Mouse (Mus musculus): Measurements from ENCODE around the gene Dnaja3. TPM values are rescaled to one million over a fixed set of nuclear protein-coding genes. Genes with fewer than 3 reads are reported as not detected.

Gene Dnaja3
- total RNA-seq (2017), result 55.2 and 76.0 TPM in 2 replicates

GRCm38 (mm10) chr16:4639831-4640237, at the start of gene Dnaja3, which contains the start of gene Vasn:
TSS of gene Dnaja3 (plus strand) at chr16:4639989.
TSS of gene Vasn (plus strand) at chr16:4639941.
- ATAC-seq (replicated peaks in 1 of 2; ENCODE audit: insufficient read depth in 1 of 2, low FRiP score in 2 of 2, low TSS enrichment in 1 of 2, low read depth in 1 of 2, poor library complexity in 2 of 2, severe bottlenecking in 2 of 2), result peak; percentile 81

DNA sequence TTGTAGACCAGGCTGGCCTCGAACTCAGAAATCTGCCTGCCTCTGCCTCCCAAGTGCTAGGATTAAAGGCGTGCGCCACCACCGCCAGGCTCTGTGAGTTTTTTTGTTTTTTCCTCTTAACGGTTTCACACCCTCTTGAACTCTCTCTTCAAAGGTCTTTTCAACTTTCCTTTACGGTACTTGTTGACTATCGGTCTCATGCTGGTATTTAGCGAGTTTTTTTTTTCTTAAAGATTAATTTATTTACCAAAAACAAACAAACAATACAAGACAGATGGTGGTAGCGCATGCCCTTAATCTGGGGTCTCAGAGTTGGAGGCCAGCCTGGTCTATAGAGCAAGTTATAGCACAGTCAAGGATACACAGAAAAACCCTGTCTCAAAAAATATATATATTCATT, 49.6 kb upstream of the Dnaja3 start:
- no peak for ATAC-seq (replicated peaks in 1 of 2; ENCODE audit: insufficient read depth in 1 of 2, low FRiP score in 2 of 2, low TSS enrichment in 1 of 2, low read depth in 1 of 2, poor library complexity in 2 of 2, severe bottlenecking in 2 of 2)

DNA sequence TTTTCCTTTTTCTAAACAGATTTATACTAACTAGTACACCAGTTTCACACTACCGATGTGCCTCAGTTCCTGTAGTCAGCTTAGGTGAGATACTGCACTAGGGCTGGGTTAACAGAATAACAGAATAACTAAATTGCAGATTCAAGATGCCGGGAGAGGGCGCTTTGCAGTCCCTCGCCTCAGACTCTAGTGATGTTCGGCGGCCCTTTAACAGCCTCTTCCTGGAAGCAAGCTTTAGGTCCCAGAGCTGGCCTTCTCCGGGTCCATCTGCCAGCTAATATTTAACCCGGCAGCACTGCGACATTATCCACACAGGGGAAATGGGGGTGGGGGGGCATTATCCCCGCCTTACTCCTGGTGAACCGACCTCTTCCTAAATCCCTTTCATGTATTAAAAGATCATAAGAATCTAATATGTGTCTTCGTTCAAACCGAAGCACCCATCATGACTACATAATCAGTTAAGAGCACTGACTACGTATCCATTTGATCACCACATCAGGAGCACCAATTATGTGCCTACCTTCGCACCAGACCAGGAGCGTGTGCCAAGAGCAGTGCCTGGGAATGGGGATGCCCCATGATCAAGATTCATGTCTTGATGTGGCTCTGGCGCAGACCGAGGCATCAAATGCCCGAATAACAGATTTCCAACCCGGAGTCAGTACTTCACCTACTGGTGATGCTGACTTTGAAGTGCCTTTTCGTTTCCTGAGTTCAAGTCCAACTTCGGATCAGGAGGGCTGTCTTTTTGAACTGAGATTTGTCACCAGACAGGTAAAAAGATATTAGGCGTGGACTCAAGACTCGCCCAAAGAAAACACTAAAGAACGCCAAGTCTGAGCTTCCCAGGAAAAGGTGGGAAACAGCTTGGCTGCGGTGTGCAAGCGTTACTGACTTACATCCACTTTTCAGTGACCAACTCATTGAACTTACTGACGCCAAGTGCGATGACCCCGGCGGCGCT, 46.6 kb upstream of the Dnaja3 start:
- peak; percentile 23 to 65; a peak in 1 of 4 replicates for ATAC-seq (replicated peaks in 1 of 2; ENCODE audit: insufficient read depth in 1 of 2, low FRiP score in 2 of 2, low TSS enrichment in 1 of 2, low read depth in 1 of 2, poor library complexity in 2 of 2, severe bottlenecking in 2 of 2)

DNA sequence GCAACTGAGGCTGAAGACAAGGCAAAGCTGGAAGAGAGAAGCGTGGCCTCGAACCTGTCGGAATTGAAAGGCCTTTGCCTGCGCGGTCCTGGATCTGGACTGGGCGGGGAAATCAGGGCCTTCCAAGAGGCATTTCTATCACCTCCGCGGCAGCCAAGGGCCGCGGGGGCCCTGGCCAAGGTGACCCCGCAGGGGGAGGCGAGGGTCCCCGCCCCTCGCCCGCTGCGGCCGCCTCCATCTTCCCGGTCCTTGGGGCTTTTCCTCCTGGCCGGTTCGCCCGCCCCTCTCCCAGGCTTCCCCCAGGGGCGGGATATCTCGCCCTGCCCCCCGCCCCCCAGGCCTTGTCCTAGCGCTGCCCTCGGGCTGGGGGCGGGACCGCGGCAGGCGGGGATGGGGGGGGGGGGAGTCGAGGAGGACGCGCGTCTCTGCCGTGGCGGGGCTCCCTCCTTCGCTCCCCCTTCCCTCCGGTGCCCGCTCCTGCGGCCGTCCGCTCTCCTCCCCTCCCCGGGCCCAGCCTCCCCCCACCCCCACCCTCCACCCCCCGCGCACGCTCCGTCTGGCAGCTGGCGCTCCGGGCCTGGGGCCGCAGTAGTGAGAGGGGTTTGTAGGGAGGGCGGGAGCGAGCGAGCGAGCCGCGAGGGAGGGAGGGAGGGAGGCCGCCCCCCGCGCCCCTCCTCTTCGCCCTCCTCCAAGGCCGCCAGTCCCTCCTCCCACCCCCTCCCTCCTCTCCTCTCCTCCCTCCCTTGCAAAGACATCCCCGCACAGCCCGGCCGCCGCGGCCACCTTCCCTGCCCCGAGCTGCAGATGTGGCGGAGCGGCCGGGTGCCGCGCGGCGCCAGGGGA, 45.6 kb upstream of the Dnaja3 start, which contains the start of gene Glis2:
TSS of gene Glis2 (plus strand) at position 743 of the 843 bp plus-strand sequence.
- ATAC-seq (replicated peaks in 1 of 2; ENCODE audit: insufficient read depth in 1 of 2, low FRiP score in 2 of 2, low TSS enrichment in 1 of 2, low read depth in 1 of 2, poor library complexity in 2 of 2, severe bottlenecking in 2 of 2), result peak in 1 of 2 experiments; percentile 18; a peak in 1 of 4 replicates

GRCm38 (mm10) chr16:4594814-4595526, 44.8 kb upstream of the Dnaja3 start:
- ATAC-seq (replicated peaks in 1 of 2; ENCODE audit: insufficient read depth in 1 of 2, low FRiP score in 2 of 2, low TSS enrichment in 1 of 2, low read depth in 1 of 2, poor library complexity in 2 of 2, severe bottlenecking in 2 of 2), result peak; percentile 23 to 31; a peak in 1 of 4 replicates

- no peak for ATAC-seq (replicated peaks in 1 of 2; ENCODE audit: insufficient read depth in 1 of 2, low FRiP score in 2 of 2, low TSS enrichment in 1 of 2, low read depth in 1 of 2, poor library complexity in 2 of 2, severe bottlenecking in 2 of 2)
These were observed 44.2 kb upstream of the Dnaja3 start for GRCm38 (mm10) chr16:4595527-4595963.

DNA sequence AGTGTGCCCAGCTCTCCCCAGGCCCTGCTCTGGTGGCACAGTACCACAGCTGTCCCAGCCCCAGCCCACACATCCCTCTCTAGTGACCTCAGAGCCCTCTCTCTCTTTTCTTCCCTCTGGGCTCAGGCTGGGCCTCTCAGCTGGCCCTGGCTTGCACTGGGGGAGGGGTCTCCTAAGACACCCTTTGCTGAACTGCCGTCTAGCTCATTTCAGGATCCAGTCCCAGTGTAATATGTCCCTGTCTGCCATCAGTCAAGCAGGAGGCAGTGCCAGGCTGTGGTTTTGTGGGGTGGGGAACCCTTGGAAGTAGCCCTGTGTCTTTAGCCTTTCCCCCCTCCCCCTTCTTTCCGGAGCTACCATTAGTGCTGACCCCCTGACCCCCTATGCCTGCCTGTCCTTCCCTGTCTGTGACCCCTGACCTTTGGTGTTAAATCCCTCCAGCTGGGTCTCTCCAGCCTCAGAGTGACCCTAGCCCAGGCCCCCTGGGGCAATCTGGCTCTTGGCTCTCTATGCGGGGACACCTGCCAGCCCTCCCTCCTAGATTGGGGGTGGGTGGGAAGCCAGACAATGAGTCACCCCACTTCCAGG, 43.6 kb upstream of the Dnaja3 start:
- no peak for ATAC-seq (replicated peaks in 1 of 2; ENCODE audit: insufficient read depth in 1 of 2, low FRiP score in 2 of 2, low TSS enrichment in 1 of 2, low read depth in 1 of 2, poor library complexity in 2 of 2, severe bottlenecking in 2 of 2)

DNA sequence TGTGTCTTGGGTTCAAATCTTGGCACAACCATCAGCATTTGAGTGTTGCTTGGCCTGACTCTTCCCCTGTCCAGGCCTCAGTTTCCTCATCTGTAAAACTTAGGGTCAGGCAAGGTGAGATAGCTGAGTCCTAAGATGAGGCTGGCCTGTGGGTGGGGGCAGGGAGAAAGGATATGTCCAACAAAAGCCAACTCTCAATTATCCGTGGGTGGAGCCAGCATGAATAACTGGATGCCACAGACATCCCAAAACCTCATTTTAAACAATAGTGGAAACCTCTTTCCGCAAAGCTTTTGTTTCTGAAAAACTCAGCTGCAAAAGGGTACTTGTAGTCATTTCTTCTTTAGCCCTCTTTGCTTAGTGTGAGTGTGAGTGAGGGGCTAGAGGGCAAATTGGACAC, 43.0 kb upstream of the Dnaja3 start:
- no peak for ATAC-seq (replicated peaks in 1 of 2; ENCODE audit: insufficient read depth in 1 of 2, low FRiP score in 2 of 2, low TSS enrichment in 1 of 2, low read depth in 1 of 2, poor library complexity in 2 of 2, severe bottlenecking in 2 of 2)

DNA sequence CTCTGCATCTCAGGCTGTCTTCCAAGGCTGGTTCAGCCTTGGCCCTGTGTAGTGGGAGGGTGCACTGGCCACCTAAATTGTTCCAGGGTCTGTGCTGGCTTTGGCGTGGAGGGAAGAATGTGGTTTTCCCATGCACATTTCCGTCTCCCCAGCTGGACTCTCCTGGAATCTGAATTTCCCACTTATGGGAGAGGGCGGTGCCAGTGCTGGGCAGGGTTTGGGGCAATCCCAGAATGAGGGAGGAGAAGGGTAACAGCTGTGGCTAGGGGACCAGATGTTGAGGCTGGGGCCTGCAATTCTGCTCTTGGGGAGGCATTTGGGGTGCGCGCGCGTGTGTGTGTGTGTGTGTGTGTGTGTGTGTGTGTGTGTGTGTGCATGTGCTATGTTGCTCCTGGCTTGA, 42.5 kb upstream of the Dnaja3 start:
- no peak for ATAC-seq (replicated peaks in 1 of 2; ENCODE audit: insufficient read depth in 1 of 2, low FRiP score in 2 of 2, low TSS enrichment in 1 of 2, low read depth in 1 of 2, poor library complexity in 2 of 2, severe bottlenecking in 2 of 2)

- ATAC-seq (replicated peaks in 1 of 2; ENCODE audit: insufficient read depth in 1 of 2, low FRiP score in 2 of 2, low TSS enrichment in 1 of 2, low read depth in 1 of 2, poor library complexity in 2 of 2, severe bottlenecking in 2 of 2), result no peak
These were observed 41.7 kb upstream of the Dnaja3 start for GRCm38 (mm10) chr16:4598041-4598440.

DNA sequence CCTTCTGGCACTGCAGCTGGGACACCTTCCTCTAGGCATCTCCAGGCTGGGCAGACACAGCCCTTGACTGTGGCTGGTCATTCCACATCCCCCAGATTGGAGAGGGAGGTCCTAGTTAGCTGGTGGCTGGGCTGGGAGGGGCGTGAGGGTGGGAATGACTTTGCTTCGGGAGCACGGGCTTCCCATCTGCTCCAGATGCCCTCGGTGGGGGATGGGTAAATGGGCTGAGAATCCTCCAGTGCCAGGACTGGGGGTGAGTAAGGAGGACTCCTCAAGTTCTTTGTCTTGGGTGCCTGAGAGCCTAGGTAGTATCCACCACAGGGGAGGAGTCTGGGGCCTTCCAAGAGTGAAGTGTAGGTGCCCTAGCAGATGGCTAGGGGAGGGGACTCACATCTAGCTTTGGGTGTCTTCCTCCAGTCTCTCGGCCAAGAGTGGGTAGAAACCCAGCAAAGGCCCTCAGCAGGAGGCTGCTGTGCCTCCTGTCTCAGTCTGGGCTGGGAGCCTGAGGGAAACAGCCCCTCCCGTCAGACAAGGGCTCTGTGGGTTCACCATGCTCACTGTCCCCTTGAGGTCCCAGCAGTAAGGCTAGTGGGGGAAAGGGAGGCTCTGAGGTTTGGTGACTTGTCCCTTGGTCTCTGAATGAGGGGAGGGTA, 40.8 kb upstream of the Dnaja3 start:
- no peak for ATAC-seq (replicated peaks in 1 of 2; ENCODE audit: insufficient read depth in 1 of 2, low FRiP score in 2 of 2, low TSS enrichment in 1 of 2, low read depth in 1 of 2, poor library complexity in 2 of 2, severe bottlenecking in 2 of 2)

GRCm38 (mm10) chr16:4599616-4600015, 40.2 kb upstream of the Dnaja3 start:
- ATAC-seq (replicated peaks in 1 of 2; ENCODE audit: insufficient read depth in 1 of 2, low FRiP score in 2 of 2, low TSS enrichment in 1 of 2, low read depth in 1 of 2, poor library complexity in 2 of 2, severe bottlenecking in 2 of 2), result no peak

DNA sequence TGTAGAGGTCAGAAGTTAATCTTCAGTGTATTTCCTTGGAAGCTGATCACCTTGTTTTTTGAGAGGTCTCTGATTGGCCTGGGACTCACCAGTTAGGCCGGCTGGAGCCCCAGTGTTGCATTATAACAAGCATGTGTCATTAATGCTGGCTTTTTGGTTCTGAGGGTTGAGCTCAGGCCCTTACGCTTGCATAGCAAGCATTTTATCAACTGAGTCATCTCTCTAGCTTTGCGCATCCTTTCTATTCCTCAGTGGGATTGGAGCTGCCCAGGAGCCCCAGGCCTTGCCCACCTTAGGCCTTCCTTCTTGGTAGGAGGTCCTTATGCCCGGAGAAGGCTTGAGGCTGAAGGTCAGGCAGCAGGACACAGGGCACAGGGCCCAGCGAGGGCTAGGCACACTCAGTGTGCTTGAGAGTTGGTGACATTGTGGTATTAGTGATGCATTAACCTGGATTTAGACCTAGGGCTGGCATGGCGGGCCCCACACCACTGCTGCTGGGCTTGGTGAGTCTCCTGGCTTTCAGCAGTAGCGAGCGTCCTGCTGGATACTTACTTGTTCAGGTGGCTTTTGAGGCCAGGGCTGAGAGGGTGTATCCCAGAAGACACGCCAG, 39.0 kb upstream of the Dnaja3 start:
- no peak for ATAC-seq (replicated peaks in 1 of 2; ENCODE audit: insufficient read depth in 1 of 2, low FRiP score in 2 of 2, low TSS enrichment in 1 of 2, low read depth in 1 of 2, poor library complexity in 2 of 2, severe bottlenecking in 2 of 2)

- ATAC-seq (replicated peaks in 1 of 2; ENCODE audit: insufficient read depth in 1 of 2, low FRiP score in 2 of 2, low TSS enrichment in 1 of 2, low read depth in 1 of 2, poor library complexity in 2 of 2, severe bottlenecking in 2 of 2), result no peak
These were observed 37.6 kb upstream of the Dnaja3 start for GRCm38 (mm10) chr16:4602189-4602588.

- ATAC-seq (replicated peaks in 1 of 2; ENCODE audit: insufficient read depth in 1 of 2, low FRiP score in 2 of 2, low TSS enrichment in 1 of 2, low read depth in 1 of 2, poor library complexity in 2 of 2, severe bottlenecking in 2 of 2), result no peak
These were observed 36.9 kb upstream of the Dnaja3 start for GRCm38 (mm10) chr16:4602766-4603452.

DNA sequence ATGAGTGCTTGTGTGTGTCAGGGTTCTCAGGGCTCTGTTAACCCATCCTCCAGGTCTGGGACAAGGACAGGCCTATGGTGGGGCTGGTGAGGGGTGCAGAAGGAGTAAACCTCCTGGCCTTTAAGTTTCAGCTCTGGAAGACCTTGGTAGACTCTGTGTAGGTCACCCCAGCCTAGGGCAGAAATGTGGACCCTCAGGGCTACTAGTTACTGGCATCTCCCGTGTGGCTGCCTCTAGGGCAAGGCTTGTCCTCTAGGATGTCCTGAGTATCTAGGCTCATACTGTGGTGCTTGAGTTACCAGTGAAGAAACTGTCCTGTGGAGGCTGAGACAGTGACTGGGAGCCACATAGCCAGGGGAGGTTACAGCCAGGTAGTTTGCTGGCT, 36.3 kb upstream of the Dnaja3 start:
- ATAC-seq (replicated peaks in 1 of 2; ENCODE audit: insufficient read depth in 1 of 2, low FRiP score in 2 of 2, low TSS enrichment in 1 of 2, low read depth in 1 of 2, poor library complexity in 2 of 2, severe bottlenecking in 2 of 2), result no peak
